Mouse (Mus musculus): Measurements from ENCODE around the gene Insl3. TPM values are rescaled to one million over a fixed set of nuclear protein-coding genes. Genes with fewer than 3 reads are reported as not detected.

Insl3 gene
- 2.4 and 2.5 TPM in 2 replicates for polyA plus RNA-seq (2015; fragmentation: Nextera tagmentation; extraction: Ambion mirVana)

DNA sequence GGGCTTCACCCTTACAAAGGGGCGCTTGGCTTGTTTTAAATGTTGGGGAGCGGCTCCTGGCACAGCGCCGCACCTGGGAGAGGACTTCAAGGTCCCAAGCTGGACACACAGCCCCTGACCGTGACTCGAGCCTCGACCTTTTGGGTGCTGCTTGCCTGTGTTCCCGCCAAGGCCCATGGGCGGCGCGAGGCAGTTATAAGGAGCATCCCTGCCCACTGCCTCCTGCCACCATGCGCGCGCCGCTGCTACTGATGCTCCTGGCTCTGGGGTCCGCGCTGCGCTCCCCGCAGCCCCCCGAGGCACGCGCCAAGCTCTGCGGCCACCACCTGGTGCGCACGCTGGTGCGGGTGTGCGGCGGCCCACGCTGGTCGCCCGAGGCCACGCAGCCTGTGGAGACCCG is at the start of gene Insl3:
TSS of gene Insl3 (plus strand) at position 187 of the 400 bp plus-strand sequence.
- H3K9me3 ChIP-seq (ENCODE audit: control insufficient read depth, low read length), result no peaks in the 10 kb centered on the region
- ATAC-seq, result no peak
- H3K4me2 ChIP-seq (ENCODE audit: low read depth, low read length), result no peak within 1 kb of the TSS
- H3K9ac ChIP-seq (ENCODE audit: low read depth, low read length), result no peak within 1 kb of the TSS
- no peak within 1 kb of the TSS for H3K27ac ChIP-seq (ENCODE audit: low read length)
- no peak within 1 kb of the TSS for H3K4me3 ChIP-seq (ENCODE audit: low read length)
- H3K36me3 ChIP-seq (ENCODE audit: control insufficient read depth, insufficient read depth, low read length), result peaks cover 2% of the 10 kb centered on the region
- H3K4me1 ChIP-seq (ENCODE audit: control insufficient read depth, insufficient read depth, low read length), result peaks cover 26% of the 10 kb centered on the region
- 9% methylated on average over 33 of the region's 33 CpGs for WGBS
- peaks cover 92% of the 10 kb centered on the region for H3K27me3 ChIP-seq (replicated peaks; ENCODE audit: control insufficient read depth, insufficient read depth, low read length)

- Histone ChIP-seq H3K9me3 (ENCODE audit: control insufficient read depth, low read length) (no peaks in the 10 kb centered on the region), H3K27ac (ENCODE audit: low read length) (no peak overlapping the region), H3K4me3 (ENCODE audit: low read length) (no peak overlapping the region), H3K36me3 (ENCODE audit: control insufficient read depth, insufficient read depth, low read length) (no peaks in the 10 kb centered on the region), H3K4me1 (ENCODE audit: control insufficient read depth, insufficient read depth, low read length) (peaks cover 5% of the 10 kb centered on the region; the same call in 1 of the 2 replicates), H3K4me2 (ENCODE audit: low read depth, low read length) (no peak overlapping the region), H3K9ac (ENCODE audit: low read depth, low read length) (no peak overlapping the region), H3K27me3 (replicated peaks; ENCODE audit: control insufficient read depth, insufficient read depth, low read length) (peaks cover 5% of the 10 kb centered on the region; the same call in 1 of the 2 replicates)
- 86% methylated on average over 4 of the region's 4 CpGs for WGBS
- ATAC-seq, result no peak
These were observed 49.7 kb upstream of the Insl3 start for GRCm38 (mm10) chr8:71639318-71639717.

- Histone ChIP-seq H3K27me3 (replicated peaks; ENCODE audit: control insufficient read depth, insufficient read depth, low read length) (no peaks in the 10 kb centered on the region), H3K27ac (ENCODE audit: low read length) (no peak overlapping the region), H3K4me1 (ENCODE audit: control insufficient read depth, insufficient read depth, low read length) (no peaks in the 10 kb centered on the region), H3K4me3 (ENCODE audit: low read length) (no peak overlapping the region), H3K4me2 (ENCODE audit: low read depth, low read length) (no peak overlapping the region), H3K36me3 (ENCODE audit: control insufficient read depth, insufficient read depth, low read length) (no peaks in the 10 kb centered on the region), H3K9ac (ENCODE audit: low read depth, low read length) (no peak overlapping the region), H3K9me3 (ENCODE audit: control insufficient read depth, low read length) (no peaks in the 10 kb centered on the region)
- 82% methylated on average over 9 of the region's 9 CpGs for WGBS
- ATAC-seq, result no peak
These were observed 43.5 kb upstream of the Insl3 start for GRCm38 (mm10) chr8:71645510-71645909.

GRCm38 (mm10) chr8:71654600-71654999 is 34.4 kb upstream of the Insl3 start:
- Histone ChIP-seq H3K36me3 (ENCODE audit: control insufficient read depth, insufficient read depth, low read length) (no peaks in the 10 kb centered on the region), H3K9me3 (ENCODE audit: control insufficient read depth, low read length) (no peaks in the 10 kb centered on the region), H3K9ac (ENCODE audit: low read depth, low read length) (no peak overlapping the region), H3K4me3 (ENCODE audit: low read length) (peak overlapping the region; percentile 26; the same call in 1 of the 2 replicates), H3K4me2 (ENCODE audit: low read depth, low read length) (peak overlapping the region; percentile 49), H3K27me3 (replicated peaks; ENCODE audit: control insufficient read depth, insufficient read depth, low read length) (peaks cover 32% of the 10 kb centered on the region), H3K27ac (ENCODE audit: low read length) (no peak overlapping the region), H3K4me1 (ENCODE audit: control insufficient read depth, insufficient read depth, low read length) (peaks cover 10% of the 10 kb centered on the region)
- 1% methylated on average over 24 of the region's 24 CpGs for WGBS
- peak; percentile 76 for ATAC-seq

GRCm38 (mm10) chr8:71657816-71658215 is 31.2 kb upstream of the Insl3 start:
- H3K9me3 ChIP-seq (ENCODE audit: control insufficient read depth, low read length), result no peaks in the 10 kb centered on the region
- no peaks in the 10 kb centered on the region for H3K36me3 ChIP-seq (ENCODE audit: control insufficient read depth, insufficient read depth, low read length)
- 34% methylated on average over 9 of the region's 9 CpGs for WGBS
- ATAC-seq, result no peak
- H3K4me1 ChIP-seq (ENCODE audit: control insufficient read depth, insufficient read depth, low read length), result peaks cover 12% of the 10 kb centered on the region
- H3K27me3 ChIP-seq (replicated peaks; ENCODE audit: control insufficient read depth, insufficient read depth, low read length), result peaks cover 39% of the 10 kb centered on the region
- no peak overlapping the region for H3K4me2 ChIP-seq (ENCODE audit: low read depth, low read length)
- H3K4me3 ChIP-seq (ENCODE audit: low read length), result no peak overlapping the region
- no peak overlapping the region; the same call in 1 of the 2 replicates for H3K9ac ChIP-seq (ENCODE audit: low read depth, low read length)
- H3K27ac ChIP-seq (ENCODE audit: low read length), result no peak overlapping the region

DNA sequence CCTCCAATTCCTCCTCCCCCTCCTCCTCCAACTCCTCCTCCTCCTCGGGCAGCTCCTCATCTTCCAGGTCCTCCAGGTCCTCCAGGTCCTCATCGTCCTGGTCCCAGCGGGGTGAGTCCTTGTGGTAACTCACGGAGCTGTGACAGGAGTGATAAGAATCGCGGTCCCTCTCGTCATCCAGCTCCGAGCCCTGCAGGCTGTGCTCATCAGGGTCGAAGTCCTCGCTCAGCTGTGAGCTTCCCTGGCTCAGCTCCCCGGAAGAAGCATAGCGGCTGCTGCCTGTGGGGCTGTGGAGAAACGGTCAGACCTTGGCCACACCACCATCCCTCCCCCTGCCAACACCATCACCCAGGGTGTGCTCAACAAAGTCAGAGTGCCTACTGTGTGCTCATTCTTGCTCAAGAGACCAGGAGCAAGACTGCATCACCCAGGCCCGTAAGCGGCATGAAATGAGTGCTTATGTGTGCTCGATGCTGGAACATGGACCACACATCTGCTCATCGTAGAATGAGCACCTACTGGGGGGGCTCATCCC is 30.4 kb upstream of the Insl3 start:
- H3K4me2 ChIP-seq (ENCODE audit: low read depth, low read length), result 0 out of 2 replicates have a peak overlapping the region, but pooled peaks have one; percentile 17
- H3K36me3 ChIP-seq (ENCODE audit: control insufficient read depth, insufficient read depth, low read length), result no peaks in the 10 kb centered on the region

GRCm38 (mm10) chr8:71659751-71660150 is 29.3 kb upstream of the Insl3 start:
- Histone ChIP-seq H3K9me3 (ENCODE audit: control insufficient read depth, low read length) (no peaks in the 10 kb centered on the region), H3K9ac (ENCODE audit: low read depth, low read length) (no peak overlapping the region), H3K27me3 (replicated peaks; ENCODE audit: control insufficient read depth, insufficient read depth, low read length) (peaks cover 32% of the 10 kb centered on the region), H3K4me1 (ENCODE audit: control insufficient read depth, insufficient read depth, low read length) (peaks cover 9% of the 10 kb centered on the region), H3K36me3 (ENCODE audit: control insufficient read depth, insufficient read depth, low read length) (no peaks in the 10 kb centered on the region), H3K4me3 (ENCODE audit: low read length) (no peak overlapping the region), H3K27ac (ENCODE audit: low read length) (no peak overlapping the region), H3K4me2 (ENCODE audit: low read depth, low read length) (no peak overlapping the region)
- WGBS, result 52% methylated on average over 1 of the region's 1 CpGs
- no peak for ATAC-seq

More for the DNA sequence above, 30.4 kb upstream of the Insl3 start:
- Histone ChIP-seq H3K4me3 (ENCODE audit: low read length) (no peak overlapping the region), H3K9ac (ENCODE audit: low read depth, low read length) (no peak overlapping the region), H3K27me3 (replicated peaks; ENCODE audit: control insufficient read depth, insufficient read depth, low read length) (peaks cover 39% of the 10 kb centered on the region), H3K9me3 (ENCODE audit: control insufficient read depth, low read length) (no peaks in the 10 kb centered on the region), H3K27ac (ENCODE audit: low read length) (no peak overlapping the region), H3K4me1 (ENCODE audit: control insufficient read depth, insufficient read depth, low read length) (peaks cover 12% of the 10 kb centered on the region)
- ATAC-seq, result peak; percentile 43
- 24% methylated on average over 17 of the region's 17 CpGs for WGBS

- H3K4me3 ChIP-seq (ENCODE audit: low read length), result no peak overlapping the region
- peak; percentile 40 for ATAC-seq
- H3K27me3 ChIP-seq (replicated peaks; ENCODE audit: control insufficient read depth, insufficient read depth, low read length), result peaks cover 25% of the 10 kb centered on the region
- H3K4me2 ChIP-seq (ENCODE audit: low read depth, low read length), result no peak overlapping the region
- peaks cover 12% of the 10 kb centered on the region; the same call in 1 of the 2 replicates for H3K4me1 ChIP-seq (ENCODE audit: control insufficient read depth, insufficient read depth, low read length)
- no peak overlapping the region for H3K27ac ChIP-seq (ENCODE audit: low read length)
- no peaks in the 10 kb centered on the region for H3K36me3 ChIP-seq (ENCODE audit: control insufficient read depth, insufficient read depth, low read length)
- no peaks in the 10 kb centered on the region for H3K9me3 ChIP-seq (ENCODE audit: control insufficient read depth, low read length)
- 8% methylated on average over 36 of the region's 36 CpGs for WGBS
- H3K9ac ChIP-seq (ENCODE audit: low read depth, low read length), result no peak overlapping the region
These were observed 28.5 kb upstream of the Insl3 start for GRCm38 (mm10) chr8:71660325-71661120.

GRCm38 (mm10) chr8:71665331-71666130 is 23.5 kb upstream of the Insl3 start:
- 5% methylated on average over 21 of the region's 22 CpGs for WGBS
- Histone ChIP-seq H3K36me3 (ENCODE audit: control insufficient read depth, insufficient read depth, low read length) (no peaks in the 10 kb centered on the region), H3K4me1 (ENCODE audit: control insufficient read depth, insufficient read depth, low read length) (peaks cover 29% of the 10 kb centered on the region), H3K4me2 (ENCODE audit: low read depth, low read length) (peak overlapping the region; percentile 57), H3K9ac (ENCODE audit: low read depth, low read length) (peak overlapping the region; percentile 19; the same call in 1 of the 2 replicates), H3K27ac (ENCODE audit: low read length) (no peak overlapping the region), H3K9me3 (ENCODE audit: control insufficient read depth, low read length) (no peaks in the 10 kb centered on the region), H3K27me3 (replicated peaks; ENCODE audit: control insufficient read depth, insufficient read depth, low read length) (peaks cover 8% of the 10 kb centered on the region), H3K4me3 (ENCODE audit: low read length) (peak overlapping the region; percentile 30)
- peak; percentile 74 for ATAC-seq

Data from intestine, embryonic 16.5 days (tissue).